Mouse (Mus musculus) forebrain, embryonic 11.5 days (tissue): ENCODE results near the gene Zfp385b. TPM values are rescaled to one million over a fixed set of nuclear protein-coding genes. Genes with fewer than 3 reads are reported as not detected.

Experiments
- ATAC-seq: fragments of 200-750 bp; cut with Nextera tagmentation; replicated peaks from 2 replicates; pipeline ENCODE4 v1.8.0; 2017; ENCODE audit warnings: moderate TSS enrichment; ENCODE audit not compliant: low FRiP score
- DNase-seq: peaks from one replicate; pipeline ENCODE4 v3.0.0-alpha.2; 2017; ENCODE audit warnings: low spot score
- H3K27ac ChIP-seq: fragments of 300-500 bp; sonication (generic); 2 replicates; pipeline ENCODE4 v1.5.1; 2014; ENCODE audit warnings: low read depth, low read length
- H3K27me3 ChIP-seq: fragments of 300-500 bp; sonication (generic); 2 replicates; pipeline ENCODE4 v1.6.1; 2014; ENCODE audit warnings: mild to moderate bottlenecking, low read length, mixed read lengths; ENCODE audit not compliant: control insufficient read depth, insufficient read depth
- H3K36me3 ChIP-seq: fragments of 300-500 bp; sonication (generic); 2 replicates; pipeline ENCODE4 v1.6.1; 2014; ENCODE audit warnings: mild to moderate bottlenecking, low read length, moderate library complexity, mixed read lengths; ENCODE audit not compliant: control insufficient read depth, insufficient read depth
- H3K4me1 ChIP-seq: fragments of 300-500 bp; sonication (generic); replicated peaks from 2 replicates; pipeline ENCODE4 v1.6.1; 2014; ENCODE audit warnings: low read length, mixed read lengths; ENCODE audit not compliant: control insufficient read depth, insufficient read depth
- H3K4me2 ChIP-seq: fragments of 300-500 bp; sonication (generic); 2 replicates; pipeline ENCODE4 v1.6.1; 2014; ENCODE audit warnings: low read depth, mild to moderate bottlenecking, low read length, moderate library complexity, mixed read lengths; ENCODE audit not compliant: severe bottlenecking
- H3K4me3 ChIP-seq: fragments of 300-500 bp; sonication (generic); 2 replicates; pipeline ENCODE4 v1.5.1; 2014; ENCODE audit warnings: low read depth, low read length
- H3K9ac ChIP-seq: fragments of 300-500 bp; sonication (generic); 2 replicates; pipeline ENCODE4 v1.6.1; 2014; ENCODE audit warnings: low read length
- H3K9me3 ChIP-seq: fragments of 300-500 bp; sonication (generic); 2 replicates; pipeline ENCODE4 v1.6.1; 2016; ENCODE audit warnings: low read length, mixed read lengths; ENCODE audit not compliant: control insufficient read depth
- WGBS: fragments of 180-500 bp; shearing (Covaris S2); extraction: QIAGEN DNeasy Blood & Tissue Kit; methylation state at CpG from one replicate; pipeline ENCODE4 v1.1.7; 2014; 5-methylcytosine and 5-hydroxymethylcytosine counted together
- polyA plus RNA-seq: library from polyadenylated mRNA; unstranded; fragments of >200 nt; fragmentation: Nextera tagmentation; extraction: Ambion mirVana; gene quantifications from 2 replicates; pipeline ENCODE4 v1.2.1, GENCODE M21; 2014

The Zfp385b gene
- polyA plus RNA-seq, 1 experiment from 2014 or later, result 1.0 TPM

DNA sequence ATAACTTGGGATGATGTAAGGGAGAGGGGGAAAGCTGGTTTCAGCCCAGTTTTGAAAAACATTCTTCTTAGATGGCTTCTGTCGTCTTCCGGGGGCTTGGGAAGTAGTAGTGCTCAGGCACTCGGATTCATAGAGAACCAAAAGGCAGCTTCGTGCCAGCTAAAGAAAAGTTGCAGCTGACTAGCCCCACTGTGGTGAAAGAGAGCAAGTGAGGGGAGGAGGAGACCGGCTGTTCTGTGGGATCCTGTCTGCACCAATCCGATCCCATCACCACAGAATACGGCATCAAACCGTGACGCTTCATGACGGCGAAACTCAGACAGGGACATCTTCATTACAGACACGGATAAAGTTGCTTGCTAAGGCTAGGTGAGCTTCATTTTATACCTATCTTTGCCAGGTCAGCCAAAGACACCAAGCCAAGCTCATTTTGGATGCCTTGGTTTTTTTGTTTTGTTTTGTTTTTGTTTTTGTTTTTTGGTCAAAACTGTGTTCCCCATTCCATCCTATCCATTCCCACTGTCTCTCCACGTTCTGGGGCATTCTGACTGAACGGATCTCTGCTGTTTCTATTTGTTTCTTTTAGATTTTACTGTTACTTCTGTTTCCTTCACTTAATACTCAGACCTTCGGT, 44.1 kb downstream of the Zfp385b start:
- H3K27me3 ChIP-seq, result no peaks in the 10 kb centered on the region
- DNase-seq (no peak), ATAC-seq (no peak)
- H3K9me3 ChIP-seq, result no peaks in the 10 kb centered on the region
- H3K36me3 ChIP-seq, result no peaks in the 10 kb centered on the region
- H3K4me3 ChIP-seq, result no peak overlapping the region
- H3K9ac ChIP-seq, result no peak overlapping the region
- peaks cover 8% of the 10 kb centered on the region; the same call in 1 of the 2 replicates for H3K4me1 ChIP-seq
- no peak overlapping the region for H3K4me2 ChIP-seq
- WGBS, result 67% methylated on average over 15 of the region's 15 CpGs
- no peak overlapping the region for H3K27ac ChIP-seq

- no peak overlapping the region for H3K4me2 ChIP-seq
Observed at GRCm38 (mm10) chr2:77770056-77770697, 49.3 kb downstream of the Zfp385b start.

DNA sequence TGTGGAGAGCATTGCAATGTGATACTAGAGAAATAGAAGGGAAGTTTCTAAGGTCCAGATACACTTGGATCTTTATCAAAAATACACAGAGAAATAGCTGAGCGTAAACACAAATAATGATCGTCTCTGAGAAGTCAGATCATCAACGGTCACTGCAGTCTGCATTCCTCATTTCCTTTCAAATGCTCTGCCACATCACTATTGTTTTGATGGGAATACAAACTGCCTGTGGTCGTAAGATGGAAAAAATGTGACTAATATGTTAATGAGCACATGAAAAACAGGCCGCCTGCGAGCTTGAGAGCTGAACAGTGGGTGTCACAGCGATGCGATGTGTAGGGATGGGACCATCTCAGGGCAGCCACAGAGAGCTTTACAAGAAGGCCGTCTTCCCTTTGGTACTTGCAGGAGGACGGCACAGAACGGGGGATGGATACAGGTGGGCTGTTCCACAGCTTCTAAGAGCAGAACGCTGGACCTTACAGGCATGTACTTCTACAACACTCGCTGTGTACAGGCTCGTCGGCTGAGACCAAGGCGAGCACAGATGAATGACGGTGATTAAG, 51.0 kb downstream of the Zfp385b start:
- no peak overlapping the region for H3K4me2 ChIP-seq
- H3K9ac ChIP-seq, result no peak overlapping the region
- 80% methylated on average over 17 of the region's 17 CpGs for WGBS
- no peaks in the 10 kb centered on the region for H3K9me3 ChIP-seq
- ATAC-seq, result no peak
- DNase-seq, result no peak
- H3K4me1 ChIP-seq, result no peaks in the 10 kb centered on the region
- H3K36me3 ChIP-seq, result no peaks in the 10 kb centered on the region
- no peak overlapping the region for H3K4me3 ChIP-seq
- no peak overlapping the region for H3K27ac ChIP-seq
- H3K27me3 ChIP-seq, result no peaks in the 10 kb centered on the region

More at GRCm38 (mm10) chr2:77770056-77770697, 49.3 kb downstream of the Zfp385b start:
- Histone ChIP-seq H3K9me3 (no peaks in the 10 kb centered on the region), H3K27me3 (no peaks in the 10 kb centered on the region), H3K4me1 (no peaks in the 10 kb centered on the region), H3K4me3 (no peak overlapping the region), H3K27ac (no peak overlapping the region), H3K36me3 (no peaks in the 10 kb centered on the region), H3K9ac (no peak overlapping the region)
- DNase-seq (no peak), ATAC-seq (no peak)
- WGBS, result 92% methylated on average over 8 of the region's 8 CpGs

GRCm38 (mm10) chr2:77761967-77762366, 57.5 kb downstream of the Zfp385b start:
- H3K27ac ChIP-seq, result no peak overlapping the region
- H3K27me3 ChIP-seq, result no peaks in the 10 kb centered on the region
- H3K4me2 ChIP-seq, result no peak overlapping the region
- ATAC-seq (no peak), DNase-seq (no peak)
- H3K36me3 ChIP-seq, result no peaks in the 10 kb centered on the region
- no peaks in the 10 kb centered on the region for H3K9me3 ChIP-seq
- no peaks in the 10 kb centered on the region for H3K4me1 ChIP-seq
- no peak overlapping the region for H3K9ac ChIP-seq
- 91% methylated on average over 8 of the region's 8 CpGs for WGBS
- H3K4me3 ChIP-seq, result no peak overlapping the region

GRCm38 (mm10) chr2:77758403-77759071, 60.9 kb downstream of the Zfp385b start:
- H3K9ac ChIP-seq, result no peak overlapping the region
- no peak overlapping the region for H3K27ac ChIP-seq
- H3K36me3 ChIP-seq, result no peaks in the 10 kb centered on the region
- DNase-seq, result no peak
- H3K4me3 ChIP-seq, result no peak overlapping the region
- 0 out of 2 replicates have a peak, but pooled peaks have one; percentile 24 for ATAC-seq
- no peak overlapping the region for H3K4me2 ChIP-seq
- no peaks in the 10 kb centered on the region for H3K9me3 ChIP-seq
- H3K27me3 ChIP-seq, result no peaks in the 10 kb centered on the region
- WGBS, result 81% methylated on average over 15 of the region's 15 CpGs
- H3K4me1 ChIP-seq, result no peaks in the 10 kb centered on the region

- DNase-seq, result no peak
- Histone ChIP-seq H3K9ac (no peak overlapping the region), H3K36me3 (no peaks in the 10 kb centered on the region), H3K27ac (no peak overlapping the region), H3K9me3 (no peaks in the 10 kb centered on the region), H3K27me3 (no peaks in the 10 kb centered on the region), H3K4me1 (no peaks in the 10 kb centered on the region), H3K4me2 (no peak overlapping the region), H3K4me3 (no peak overlapping the region)
- 60% methylated on average over 4 of the region's 4 CpGs for WGBS
- ATAC-seq, result 0 out of 2 replicates have a peak, but pooled peaks have one; percentile 39
Observed at GRCm38 (mm10) chr2:77752491-77752890, 66.9 kb downstream of the Zfp385b start.

DNA sequence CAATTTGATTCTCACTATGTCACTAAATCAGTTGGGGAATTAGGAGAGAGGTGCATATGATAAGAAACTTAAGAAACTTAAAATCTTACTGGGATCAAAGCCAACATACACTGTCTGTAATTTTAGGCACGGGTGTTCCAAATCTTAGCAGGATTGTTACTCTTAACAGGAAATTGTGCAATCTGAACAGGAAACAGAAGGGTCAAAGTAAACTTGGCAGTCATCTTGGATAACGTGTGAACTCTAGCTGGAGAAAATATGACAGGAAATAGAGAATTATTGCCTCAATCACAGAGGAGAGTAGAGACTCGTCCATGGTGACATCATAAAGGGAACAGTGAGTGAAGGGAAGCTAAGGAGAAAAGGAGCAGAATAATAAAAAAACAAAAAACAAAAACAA, 69.8 kb downstream of the Zfp385b start:
- H3K36me3 ChIP-seq, result no peaks in the 10 kb centered on the region
- no peak overlapping the region for H3K27ac ChIP-seq
- H3K9ac ChIP-seq, result no peak overlapping the region
- no peak overlapping the region for H3K4me3 ChIP-seq
- 80% methylated on average over 3 of the region's 3 CpGs for WGBS
- DNase-seq (no peak), ATAC-seq (no peak)
- H3K4me2 ChIP-seq, result no peak overlapping the region
- H3K9me3 ChIP-seq, result no peaks in the 10 kb centered on the region
- H3K4me1 ChIP-seq, result no peaks in the 10 kb centered on the region
- H3K27me3 ChIP-seq, result no peaks in the 10 kb centered on the region

- H3K4me2 ChIP-seq, result no peak overlapping the region
- DNase-seq (no peak), ATAC-seq (no peak)
- H3K27me3 ChIP-seq, result no peaks in the 10 kb centered on the region
- H3K4me3 ChIP-seq, result no peak overlapping the region
- no peaks in the 10 kb centered on the region for H3K36me3 ChIP-seq
- no peak overlapping the region for H3K27ac ChIP-seq
- 90% methylated on average over 5 of the region's 5 CpGs for WGBS
- no peak overlapping the region for H3K9ac ChIP-seq
- H3K9me3 ChIP-seq, result no peaks in the 10 kb centered on the region
- no peaks in the 10 kb centered on the region for H3K4me1 ChIP-seq
Observed at GRCm38 (mm10) chr2:77746417-77746816, 73.0 kb downstream of the Zfp385b start.
